ENCODE assay signal across 10 mouse cellular contexts in genomic region chr6:134360079-134360478, GRCm38 (mm10). TPM values are rescaled to one million over a fixed set of nuclear protein-coding genes. Genes with fewer than 3 reads are reported as not detected.
"Had no signal": no experiment of that assay in that cellular context is flagged by ENCODE, and none has a peak within 500 bp of the region (broad histone marks: within the 10 kb centered on the region; RNA-seq: fewer than 3 reads in every experiment).

No protein-coding gene starts in this region.

- DNase-seq: lung, adult 18-20 months; lung, postnatal 14 days; lung, postnatal 36 days; midbrain, embryonic 14.5 days; right cerebral cortex, postnatal 14 days; thymus, adult 2 months; thymus, postnatal 14 days; thymus, postnatal 4 days had no signal

- ATAC-seq: lung, postnatal 0 days; midbrain, embryonic 16.5 days had no signal

RNA-seq across cellular contexts. Expression of gene Bcl2l14, which starts 36.0 kb away (rescaled TPM):
- polyA plus RNA-seq: midbrain, embryonic 14.5 days; midbrain, embryonic 16.5 days had no signal
